Mouse (Mus musculus): ENCODE results near the gene Tmem232. TPM values are rescaled to one million over a fixed set of nuclear protein-coding genes. Genes with fewer than 3 reads are reported as not detected.

Gene Tmem232
- not detected in 2 replicates for polyA plus RNA-seq (2012; rRNA removed)

GRCm38 (mm10) chr17:65540441-65541272 is at the start of gene Tmem232:
Tmem232 (minus strand) TSS chr17:65540782.

Other genes starting within 250 kb of the Tmem232 start
- gene Vapa, start 72.8 kb upstream of the Tmem232 start, polyA plus RNA-seq (2012; rRNA removed): 29.4 and 72.0 TPM in 2 replicates
- not detected in 2 replicates for gene Txndc2, start 101.4 kb upstream of the Tmem232 start, polyA plus RNA-seq (2012; rRNA removed)
- 5.4 and 6.2 TPM in 2 replicates for gene Rab31, start 232.0 kb upstream of the Tmem232 start, polyA plus RNA-seq (2012; rRNA removed)
- gene Ppp4r1, start 241.8 kb upstream of the Tmem232 start, polyA plus RNA-seq (2012; rRNA removed): 10.9 and 11.6 TPM in 2 replicates

Data from stomach, adult 2 months (tissue).